Mouse (Mus musculus): Measurements from ENCODE around the gene Heca. TPM values are rescaled to one million over a fixed set of nuclear protein-coding genes. Genes with fewer than 3 reads are reported as not detected.
A peak's percentile ranks its signal among the peaks of the same experiment; 100 is the strongest.

Gene Heca
- polyA plus RNA-seq (2011; ENCODE audit: insufficient read depth, insufficient read length, low read depth, missing spikeins): 29.0 and 30.8 TPM in 2 replicates

- Histone ChIP-seq H3K27ac (ENCODE audit: insufficient read depth, low read length) (no peak within 1 kb of the TSS), H3K4me1 (ENCODE audit: control insufficient read depth, insufficient read depth, low read length) (no peaks in the 10 kb centered on the region), H3K9me3 (replicated peaks; ENCODE audit: control insufficient read depth, insufficient read depth, low read length, poor library complexity, severe bottlenecking) (no peaks in the 10 kb centered on the region), H3K36me3 (ENCODE audit: control insufficient read depth, insufficient read depth, low read length, poor library complexity, severe bottlenecking) (no peaks in the 10 kb centered on the region), H3K9ac (ENCODE audit: low read depth, poor library complexity, severe bottlenecking) (peak within 1 kb of the TSS; percentile 97), H3K4me3 (ENCODE audit: low read depth, low read length) (peak within 1 kb of the TSS; percentile 88), H3K27me3 (ENCODE audit: control insufficient read depth, insufficient read depth, low read length, poor library complexity, severe bottlenecking) (no peaks in the 10 kb centered on the region)
- no peak for TF ChIP-seq POLR2A (IDR thresholded peaks at IDR 0.05; ENCODE audit: insufficient read depth, low read length)
- no peak for TF ChIP-seq CTCF (IDR thresholded peaks at IDR 0.05; ENCODE audit: low read depth, low read length)
Observed at GRCm38 (mm10) chr10:17947960-17948730, at the start of gene Heca. Heca (minus strand) TSS chr10:17948067.

DNA sequence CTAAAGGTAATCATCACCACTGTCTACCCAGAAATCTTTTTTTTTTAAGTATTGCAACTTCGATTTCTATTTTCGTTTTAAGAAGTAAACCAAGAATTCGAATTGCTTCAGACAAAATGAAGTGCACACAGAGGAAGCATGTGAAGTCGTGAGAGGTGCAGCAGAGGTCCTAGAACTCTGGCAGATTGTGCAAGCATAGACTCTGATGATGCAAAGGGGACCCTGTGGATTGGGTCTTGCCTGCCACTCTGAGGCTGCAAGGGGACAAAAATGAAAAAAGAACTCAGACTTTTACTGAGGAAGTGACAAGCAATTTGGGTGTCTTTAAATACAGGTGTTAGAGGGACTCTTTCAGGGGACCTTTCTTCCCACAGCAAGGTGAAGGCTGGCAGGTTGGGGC lies 42.7 kb upstream of the Heca start:
- Histone ChIP-seq H3K27ac (ENCODE audit: insufficient read depth, low read length) (no peak overlapping the region), H3K27me3 (ENCODE audit: control insufficient read depth, insufficient read depth, low read length, poor library complexity, severe bottlenecking) (no peaks in the 10 kb centered on the region), H3K9me3 (replicated peaks; ENCODE audit: control insufficient read depth, insufficient read depth, low read length, poor library complexity, severe bottlenecking) (no peaks in the 10 kb centered on the region), H3K36me3 (ENCODE audit: control insufficient read depth, insufficient read depth, low read length, poor library complexity, severe bottlenecking) (no peaks in the 10 kb centered on the region), H3K9ac (ENCODE audit: low read depth, poor library complexity, severe bottlenecking) (no peak overlapping the region), H3K4me3 (ENCODE audit: low read depth, low read length) (no peak overlapping the region), H3K4me1 (ENCODE audit: control insufficient read depth, insufficient read depth, low read length) (no peaks in the 10 kb centered on the region)
- TF ChIP-seq POLR2A (IDR thresholded peaks at IDR 0.05; ENCODE audit: insufficient read depth, low read length): no peak
- TF ChIP-seq CTCF (IDR thresholded peaks at IDR 0.05; ENCODE audit: low read depth, low read length): no peak
- TF ChIP-seq EP300 (IDR thresholded peaks at IDR 0.05; ENCODE audit: insufficient read depth, low read depth, low read length): no peak

GRCm38 (mm10) chr10:17989136-17989535 lies 41.3 kb upstream of the Heca start:
- H3K9me3 ChIP-seq (replicated peaks; ENCODE audit: control insufficient read depth, insufficient read depth, low read length, poor library complexity, severe bottlenecking): no peaks in the 10 kb centered on the region
- no peaks in the 10 kb centered on the region for H3K4me1 ChIP-seq (ENCODE audit: control insufficient read depth, insufficient read depth, low read length)
- no peaks in the 10 kb centered on the region for H3K36me3 ChIP-seq (ENCODE audit: control insufficient read depth, insufficient read depth, low read length, poor library complexity, severe bottlenecking)
- H3K27ac ChIP-seq (ENCODE audit: insufficient read depth, low read length): no peak overlapping the region
- no peak overlapping the region for H3K9ac ChIP-seq (ENCODE audit: low read depth, poor library complexity, severe bottlenecking)
- no peak overlapping the region for H3K4me3 ChIP-seq (ENCODE audit: low read depth, low read length)
- no peak for TF ChIP-seq CTCF (IDR thresholded peaks at IDR 0.05; ENCODE audit: low read depth, low read length)
- H3K27me3 ChIP-seq (ENCODE audit: control insufficient read depth, insufficient read depth, low read length, poor library complexity, severe bottlenecking): no peaks in the 10 kb centered on the region

DNA sequence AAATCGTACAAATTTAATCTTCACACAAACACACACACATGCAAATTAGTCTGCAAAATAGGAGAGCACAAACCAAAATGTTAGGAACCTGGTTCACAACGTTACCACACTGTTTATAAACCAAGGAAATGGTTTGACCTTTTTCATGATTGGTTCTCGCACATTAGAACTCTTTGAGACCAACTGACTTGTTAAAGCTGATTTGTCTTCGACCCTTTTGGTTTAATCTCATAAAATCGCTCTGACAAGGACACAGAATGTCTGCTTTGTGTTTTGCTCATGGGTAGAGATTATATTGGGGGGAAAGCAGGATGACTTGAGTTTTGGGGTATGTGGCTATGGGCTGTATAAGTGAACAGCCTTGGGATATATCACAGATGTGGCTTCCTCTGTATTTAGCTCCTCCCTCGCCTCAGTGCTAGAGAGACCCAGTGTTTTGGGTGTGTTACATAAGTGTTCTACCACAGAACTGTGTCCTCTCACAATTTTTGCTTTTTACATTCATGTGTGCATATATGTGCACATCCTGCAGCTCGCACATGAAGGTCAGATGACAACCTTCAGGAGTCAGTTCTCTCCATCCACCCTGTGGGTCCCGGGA lies 40.1 kb upstream of the Heca start:
- H3K4me1 ChIP-seq (ENCODE audit: control insufficient read depth, insufficient read depth, low read length): no peaks in the 10 kb centered on the region
- TF ChIP-seq CTCF (IDR thresholded peaks at IDR 0.05; ENCODE audit: low read depth, low read length) (no peak), POLR2A (IDR thresholded peaks at IDR 0.05; ENCODE audit: insufficient read depth, low read length) (no peak)
- H3K9ac ChIP-seq (ENCODE audit: low read depth, poor library complexity, severe bottlenecking): no peak overlapping the region
- H3K27ac ChIP-seq (ENCODE audit: insufficient read depth, low read length): no peak overlapping the region
- no peak overlapping the region for H3K4me3 ChIP-seq (ENCODE audit: low read depth, low read length)
- no peaks in the 10 kb centered on the region for H3K9me3 ChIP-seq (replicated peaks; ENCODE audit: control insufficient read depth, insufficient read depth, low read length, poor library complexity, severe bottlenecking)
- no peaks in the 10 kb centered on the region for H3K36me3 ChIP-seq (ENCODE audit: control insufficient read depth, insufficient read depth, low read length, poor library complexity, severe bottlenecking)
- H3K27me3 ChIP-seq (ENCODE audit: control insufficient read depth, insufficient read depth, low read length, poor library complexity, severe bottlenecking): no peaks in the 10 kb centered on the region

DNA sequence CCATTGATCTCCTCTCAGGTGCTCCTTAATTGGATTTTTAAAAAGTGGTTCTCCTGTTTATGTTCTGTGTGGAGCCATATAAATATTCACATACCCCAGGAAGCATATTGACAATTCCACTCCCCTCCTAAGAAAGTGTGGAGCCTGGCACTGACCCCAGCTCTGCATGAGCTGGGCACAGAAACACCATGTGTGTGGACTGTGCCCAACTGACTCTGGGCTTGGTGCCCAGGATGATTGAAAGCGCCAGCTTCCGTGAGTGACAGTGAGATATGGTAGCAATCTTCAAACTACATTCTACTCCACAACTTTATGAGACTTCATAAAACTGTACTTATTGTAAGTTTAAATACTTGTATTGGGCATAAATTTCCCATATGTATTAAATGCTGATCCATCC lies 35.4 kb upstream of the Heca start:
- H3K9me3 ChIP-seq (replicated peaks; ENCODE audit: control insufficient read depth, insufficient read depth, low read length, poor library complexity, severe bottlenecking): no peaks in the 10 kb centered on the region
- no peaks in the 10 kb centered on the region for H3K27me3 ChIP-seq (ENCODE audit: control insufficient read depth, insufficient read depth, low read length, poor library complexity, severe bottlenecking)
- no peak overlapping the region for H3K27ac ChIP-seq (ENCODE audit: insufficient read depth, low read length)
- H3K4me3 ChIP-seq (ENCODE audit: low read depth, low read length): no peak overlapping the region
- H3K9ac ChIP-seq (ENCODE audit: low read depth, poor library complexity, severe bottlenecking): no peak overlapping the region
- H3K4me1 ChIP-seq (ENCODE audit: control insufficient read depth, insufficient read depth, low read length): no peaks in the 10 kb centered on the region
- no peaks in the 10 kb centered on the region for H3K36me3 ChIP-seq (ENCODE audit: control insufficient read depth, insufficient read depth, low read length, poor library complexity, severe bottlenecking)
- TF ChIP-seq POLR2A (IDR thresholded peaks at IDR 0.05; ENCODE audit: insufficient read depth, low read length): no peak
- TF ChIP-seq CTCF (IDR thresholded peaks at IDR 0.05; ENCODE audit: low read depth, low read length): no peak
- TF ChIP-seq EP300 (IDR thresholded peaks at IDR 0.05; ENCODE audit: insufficient read depth, low read depth, low read length): no peak

DNA sequence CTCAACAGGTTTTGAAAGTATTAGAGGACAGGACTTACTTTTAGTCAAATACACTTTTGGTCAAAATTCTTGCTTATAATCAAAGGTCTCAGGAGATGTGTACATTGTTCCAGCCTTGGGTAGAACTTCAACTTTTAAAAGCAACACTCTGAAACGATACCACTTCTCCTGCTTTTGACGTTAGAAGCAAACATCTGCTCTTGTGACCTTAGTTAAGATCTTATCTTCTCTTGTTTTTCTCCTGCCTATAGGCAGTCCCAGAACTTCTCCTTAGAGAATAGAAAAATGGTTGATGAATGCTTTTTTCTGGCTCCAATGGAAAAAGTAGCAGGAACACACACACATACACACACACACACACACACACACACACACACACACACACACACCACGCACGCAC lies 18.2 kb upstream of the Heca start:
- H3K36me3 ChIP-seq (ENCODE audit: control insufficient read depth, insufficient read depth, low read length, poor library complexity, severe bottlenecking): no peaks in the 10 kb centered on the region
- H3K4me3 ChIP-seq (ENCODE audit: low read depth, low read length): no peak overlapping the region
- TF ChIP-seq CTCF (IDR thresholded peaks at IDR 0.05; ENCODE audit: low read depth, low read length): no peak
- TF ChIP-seq POLR2A (IDR thresholded peaks at IDR 0.05; ENCODE audit: insufficient read depth, low read length): no peak
- no peak for TF ChIP-seq EP300 (IDR thresholded peaks at IDR 0.05; ENCODE audit: insufficient read depth, low read depth, low read length)
- H3K27me3 ChIP-seq (ENCODE audit: control insufficient read depth, insufficient read depth, low read length, poor library complexity, severe bottlenecking): no peaks in the 10 kb centered on the region
- no peaks in the 10 kb centered on the region for H3K4me1 ChIP-seq (ENCODE audit: control insufficient read depth, insufficient read depth, low read length)
- H3K9me3 ChIP-seq (replicated peaks; ENCODE audit: control insufficient read depth, insufficient read depth, low read length, poor library complexity, severe bottlenecking): no peaks in the 10 kb centered on the region
- H3K27ac ChIP-seq (ENCODE audit: insufficient read depth, low read length): no peak overlapping the region
- H3K9ac ChIP-seq (ENCODE audit: low read depth, poor library complexity, severe bottlenecking): no peak overlapping the region

Measured in ES-Bruce4 (cell line).